In genomic region chr10:82167777-82168176, GRCm38 (mm10) we compare ENCODE assay signal across 23 mouse cellular contexts. TPM values are rescaled to one million over a fixed set of nuclear protein-coding genes. Genes with fewer than 3 reads are reported as not detected.
DNase-seq lines count a peak whose midpoint lies in the region; ATAC-seq and TF ChIP-seq lines count a peak whose summit lies in the region.
"Had no signal": no experiment of that assay in that cellular context is flagged by ENCODE, and none has a peak within 500 bp of the region (broad histone marks: within the 10 kb centered on the region; RNA-seq: fewer than 3 reads in every experiment).

No protein-coding gene starts in this region.

- TF ChIP-seq POLR2A in kidney, adult 2 months (IDR thresholded peaks at IDR 0.05; ENCODE audit: low read depth, low read length), result no peak

- no peak overlapping the region for H3K4me2 ChIP-seq in forebrain, embryonic 12.5 days
- no peak overlapping the region for H3K4me2 ChIP-seq in intestine, embryonic 15.5 days (replicated peaks)
- H3K4me2 ChIP-seq: embryonic facial prominence, embryonic 15.5 days; forebrain, embryonic 13.5 days; heart, embryonic 13.5 days; hindbrain, embryonic 15.5 days had no signal

- peak; percentile 1 for DNase-seq in lung, postnatal 25 days (ENCODE audit: low spot score)
- DNase-seq in lung, adult 18-20 months, result no peak
- DNase-seq in B cell, adult 2 months, result peak; percentile 20 to 25
- no peak for DNase-seq in kidney, adult 2 months
- DNase-seq: adrenal gland, postnatal 25 days; cerebellum, adult 18-20 months; cerebellum, adult 9-11 months; cerebellum, postnatal 36 days; forebrain, postnatal 0 days; gastrocnemius, postnatal 14 days; heart, adult 11 months; heart, postnatal 36 days had no signal

- ATAC-seq in common myeloid progenitor, adult 5-6 weeks (replicated peaks; ENCODE audit: low read depth, poor library complexity, severe bottlenecking), result 0 out of 2 replicates have a peak, but pooled peaks have one; percentile 50
- ATAC-seq in megakaryocyte progenitor cell, adult 5-6 weeks (replicated peaks; ENCODE audit: poor library complexity), result peak; percentile 61
- no peak for ATAC-seq in forebrain, embryonic 12.5 days (ENCODE audit: low FRiP score)
- no peak for ATAC-seq in intestine, embryonic 15.5 days
- ATAC-seq: activated CD4-positive, CD25-positive, alpha-beta regulatory T cell, adult 4 months; forebrain, embryonic 13.5 days; forebrain, postnatal 0 days; Patski had no signal

- no peaks in the 10 kb centered on the region for H3K4me1 ChIP-seq in forebrain, embryonic 12.5 days
- no peaks in the 10 kb centered on the region for H3K4me1 ChIP-seq in intestine, embryonic 15.5 days (replicated peaks)
- H3K4me1 ChIP-seq in kidney, adult 2 months (ENCODE audit: control insufficient read depth, insufficient read depth, low read length), result no peaks in the 10 kb centered on the region
- H3K4me1 ChIP-seq: embryonic facial prominence, embryonic 15.5 days; forebrain, embryonic 13.5 days; heart, embryonic 13.5 days; hindbrain, embryonic 15.5 days had no signal

- 80% methylated on average over 3 of the region's 3 CpGs for WGBS in forebrain, embryonic 12.5 days
- WGBS in intestine, embryonic 15.5 days, result 86% methylated on average over 3 of the region's 3 CpGs
- 75% methylated on average over 3 of the region's 3 CpGs for WGBS in kidney, adult 2 months

- no peaks in the 10 kb centered on the region for H3K27me3 ChIP-seq in forebrain, embryonic 12.5 days
- no peaks in the 10 kb centered on the region for H3K27me3 ChIP-seq in intestine, embryonic 15.5 days (replicated peaks)
- H3K27me3 ChIP-seq in kidney, adult 2 months (replicated peaks; ENCODE audit: control insufficient read depth, insufficient read depth, low read length), result no peaks in the 10 kb centered on the region; the same call in 1 of the 2 replicates
- H3K27me3 ChIP-seq: embryonic facial prominence, embryonic 15.5 days; forebrain, embryonic 13.5 days; heart, embryonic 13.5 days; hindbrain, embryonic 15.5 days had no signal

- H3K36me3 ChIP-seq in forebrain, embryonic 12.5 days (replicated peaks), result no peaks in the 10 kb centered on the region
- no peaks in the 10 kb centered on the region for H3K36me3 ChIP-seq in intestine, embryonic 15.5 days
- H3K36me3 ChIP-seq in kidney, adult 2 months (ENCODE audit: control insufficient read depth, insufficient read depth, low read length), result no peaks in the 10 kb centered on the region
- H3K36me3 ChIP-seq: embryonic facial prominence, embryonic 15.5 days; G1E; heart, embryonic 13.5 days; hindbrain, embryonic 15.5 days had no signal

- no peak overlapping the region for H3K27ac ChIP-seq in forebrain, embryonic 12.5 days
- no peak overlapping the region for H3K27ac ChIP-seq in intestine, embryonic 15.5 days
- H3K27ac ChIP-seq in kidney, adult 2 months (ENCODE audit: insufficient read depth, low read depth, low read length), result no peak overlapping the region
- H3K27ac ChIP-seq: embryonic facial prominence, embryonic 15.5 days; forebrain, embryonic 13.5 days; heart, embryonic 13.5 days; hindbrain, embryonic 15.5 days had no signal

- H3K4me3 ChIP-seq in forebrain, embryonic 12.5 days (replicated peaks), result no peak overlapping the region
- H3K4me3 ChIP-seq in intestine, embryonic 15.5 days (replicated peaks), result no peak overlapping the region
- no peak overlapping the region for H3K4me3 ChIP-seq in kidney, adult 2 months (ENCODE audit: insufficient read depth, low read depth, low read length)
- H3K4me3 ChIP-seq: embryonic facial prominence, embryonic 15.5 days; forebrain, embryonic 13.5 days; heart, embryonic 13.5 days; hindbrain, embryonic 15.5 days had no signal

- TF ChIP-seq CTCF in kidney, adult 2 months (conservative IDR thresholded peaks at IDR 0.05; ENCODE audit: insufficient read depth, insufficient read length, low read depth, low read length), result no peak

- 0 out of 2 replicates have a peak, but pooled peaks cover 9% of the 10 kb centered on the region for H3K9me3 ChIP-seq in forebrain, embryonic 12.5 days
- H3K9me3 ChIP-seq in intestine, embryonic 15.5 days, result no peaks in the 10 kb centered on the region
- H3K9me3 ChIP-seq: hindbrain, embryonic 15.5 days had no signal

- H3K9ac ChIP-seq in forebrain, embryonic 12.5 days, result no peak overlapping the region
- H3K9ac ChIP-seq in intestine, embryonic 15.5 days, result no peak overlapping the region
- H3K9ac ChIP-seq: embryonic facial prominence, embryonic 15.5 days; forebrain, embryonic 13.5 days; forebrain, postnatal 0 days; heart, embryonic 13.5 days; hindbrain, embryonic 15.5 days had no signal

RNA-seq across cellular contexts. Expression of gene AU041133, which starts 40.0 kb away (rescaled TPM):
- total RNA-seq in common myeloid progenitor, adult 5-6 weeks (2017), result 6.8 and 11.1 TPM in 2 replicates
- 3.8 and 7.8 TPM in 2 replicates for total RNA-seq in megakaryocyte progenitor cell, adult 5-6 weeks (2015)
- 4.8 and 5.2 TPM in 2 replicates for total RNA-seq in megakaryocyte progenitor cell, adult 5-6 weeks (2017)
- 6.2 and 6.8 TPM in 2 replicates for polyA plus RNA-seq in forebrain, embryonic 12.5 days (2016; fragmentation: Nextera tagmentation; extraction: Ambion mirVana)
- polyA plus RNA-seq in intestine, embryonic 15.5 days (2015; fragmentation: Nextera tagmentation; extraction: Ambion mirVana), result 4.6 and 5.4 TPM in 2 replicates
- 0.29 and 0.61 TPM in 2 replicates for polyA plus RNA-seq in kidney, adult 2 months (2012; rRNA removed)

Comparison
In these comparisons a context has a peak if more than half of its experiments do, and no peak if none do; other contexts are left out.
1. DNase-seq: peak in lung, postnatal 25 days (single experiment) and B cell, adult 2 months (2 of 2); none in lung, adult 18-20 months (0 of 2) and kidney, adult 2 months (single experiment).
2. ATAC-seq: peak in common myeloid progenitor, adult 5-6 weeks (single experiment) and megakaryocyte progenitor cell, adult 5-6 weeks (single experiment); none in forebrain, embryonic 12.5 days (single experiment) and intestine, embryonic 15.5 days (single experiment).